Mouse (Mus musculus): ENCODE measurements around the gene Rgl2. TPM values are rescaled to one million over a fixed set of nuclear protein-coding genes. Genes with fewer than 3 reads are reported as not detected.

Gene Rgl2
- polyA plus RNA-seq, 1 experiment from 2014 or later, result 44.7 TPM

DNA sequence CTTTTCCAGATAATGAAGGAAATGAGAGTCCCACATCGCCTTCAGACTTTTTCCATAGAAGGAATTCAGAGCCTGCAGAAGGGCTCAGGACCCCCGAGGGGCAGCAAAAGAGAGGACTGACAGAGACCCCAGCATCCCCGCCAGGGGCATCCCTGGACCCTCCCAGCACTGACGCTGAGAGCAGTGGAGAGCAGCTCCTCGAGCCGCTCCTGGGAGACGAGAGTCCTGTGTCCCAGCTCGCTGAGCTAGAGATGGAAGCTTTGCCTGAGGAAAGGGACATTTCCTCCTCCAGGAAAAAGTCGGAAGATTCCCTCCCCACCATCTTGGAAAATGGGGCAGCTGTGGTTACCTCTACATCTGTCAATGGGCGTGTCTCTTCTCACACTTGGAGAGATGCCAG, 16.1 kb upstream of the Rgl2 start:
- ATAC-seq (ENCODE audit: insufficient read depth, low FRiP score), result no peak
- Histone ChIP-seq H3K9ac (ENCODE audit: low read length) (no peak overlapping the region), H3K9me3 (replicated peaks; ENCODE audit: control insufficient read depth, low read length) (no peaks in the 10 kb centered on the region), H3K27ac (ENCODE audit: low read length) (no peak overlapping the region), H3K4me1 (ENCODE audit: control insufficient read depth, insufficient read depth, low read length) (peaks cover 22% of the 10 kb centered on the region), H3K36me3 (ENCODE audit: control insufficient read depth, insufficient read depth, low read length) (peaks cover 27% of the 10 kb centered on the region), H3K4me2 (ENCODE audit: low read depth, low read length) (no peak overlapping the region), H3K27me3 (ENCODE audit: control insufficient read depth, insufficient read depth, low read length) (no peaks in the 10 kb centered on the region), H3K4me3 (replicated peaks; ENCODE audit: low read length) (no peak overlapping the region)
- WGBS, result 90% methylated on average over 10 of the region's 10 CpGs

DNA sequence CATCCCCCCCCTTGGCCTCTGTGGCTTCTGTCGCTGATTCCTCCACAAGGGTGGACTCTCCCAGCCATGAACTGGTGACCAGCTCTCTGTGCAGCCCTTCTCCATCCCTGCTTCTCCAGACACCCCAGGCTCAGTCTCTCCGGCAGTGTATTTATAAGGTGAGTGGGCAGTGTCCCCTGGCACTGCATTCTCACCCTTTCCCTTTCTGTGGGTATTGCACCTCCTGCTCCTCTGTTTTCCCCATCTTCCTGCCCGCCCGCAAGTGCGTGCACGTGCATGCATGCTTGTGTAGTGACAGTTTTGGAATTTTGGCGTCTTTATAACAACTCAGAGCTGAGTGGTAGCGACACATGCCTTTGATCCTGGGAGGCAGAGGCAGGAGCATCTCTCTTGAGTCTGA, 15.4 kb upstream of the Rgl2 start:
- Histone ChIP-seq H3K9me3 (replicated peaks; ENCODE audit: control insufficient read depth, low read length) (no peaks in the 10 kb centered on the region), H3K4me1 (ENCODE audit: control insufficient read depth, insufficient read depth, low read length) (peaks cover 27% of the 10 kb centered on the region), H3K36me3 (ENCODE audit: control insufficient read depth, insufficient read depth, low read length) (peaks cover 27% of the 10 kb centered on the region), H3K4me2 (ENCODE audit: low read depth, low read length) (no peak overlapping the region), H3K4me3 (replicated peaks; ENCODE audit: low read length) (no peak overlapping the region), H3K27me3 (ENCODE audit: control insufficient read depth, insufficient read depth, low read length) (no peaks in the 10 kb centered on the region), H3K9ac (ENCODE audit: low read length) (no peak overlapping the region), H3K27ac (ENCODE audit: low read length) (no peak overlapping the region)
- WGBS, result 95% methylated on average over 8 of the region's 8 CpGs
- ATAC-seq (ENCODE audit: insufficient read depth, low FRiP score), result no peak

DNA sequence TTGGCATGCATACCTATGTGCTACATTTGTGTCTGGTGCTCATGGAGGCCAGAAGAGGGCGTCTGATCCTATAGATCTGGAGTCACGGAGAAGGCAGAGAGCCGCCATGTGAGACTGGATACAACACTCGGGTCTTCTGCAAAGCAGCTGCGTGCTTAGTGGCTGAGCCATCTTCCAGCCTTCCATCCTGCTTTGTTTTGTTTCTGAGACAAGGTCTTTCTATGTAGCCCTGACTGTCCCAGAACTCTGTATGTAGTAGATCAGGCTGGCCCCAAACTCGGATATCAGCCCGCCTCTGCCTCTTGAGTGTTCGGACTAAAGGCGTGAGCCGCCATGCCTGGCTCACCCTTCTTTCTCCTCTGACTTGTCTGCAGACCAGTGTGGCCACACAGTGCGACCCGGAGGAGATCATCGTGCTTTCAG, 14.4 kb upstream of the Rgl2 start:
- H3K27me3 ChIP-seq (ENCODE audit: control insufficient read depth, insufficient read depth, low read length), result no peaks in the 10 kb centered on the region
- H3K4me1 ChIP-seq (ENCODE audit: control insufficient read depth, insufficient read depth, low read length), result peaks cover 30% of the 10 kb centered on the region
- no peak for ATAC-seq (ENCODE audit: insufficient read depth, low FRiP score)
- WGBS, result 68% methylated on average over 13 of the region's 13 CpGs
- peak overlapping the region; percentile 64; the same call in 1 of the 2 replicates for H3K4me3 ChIP-seq (replicated peaks; ENCODE audit: low read length)
- peak overlapping the region; percentile 48; the same call in 1 of the 2 replicates for H3K9ac ChIP-seq (ENCODE audit: low read length)
- H3K36me3 ChIP-seq (ENCODE audit: control insufficient read depth, insufficient read depth, low read length), result peaks cover 27% of the 10 kb centered on the region
- no peaks in the 10 kb centered on the region for H3K9me3 ChIP-seq (replicated peaks; ENCODE audit: control insufficient read depth, low read length)
- H3K27ac ChIP-seq (ENCODE audit: low read length), result no peak overlapping the region
- peak overlapping the region; percentile 73 for H3K4me2 ChIP-seq (ENCODE audit: low read depth, low read length)

DNA sequence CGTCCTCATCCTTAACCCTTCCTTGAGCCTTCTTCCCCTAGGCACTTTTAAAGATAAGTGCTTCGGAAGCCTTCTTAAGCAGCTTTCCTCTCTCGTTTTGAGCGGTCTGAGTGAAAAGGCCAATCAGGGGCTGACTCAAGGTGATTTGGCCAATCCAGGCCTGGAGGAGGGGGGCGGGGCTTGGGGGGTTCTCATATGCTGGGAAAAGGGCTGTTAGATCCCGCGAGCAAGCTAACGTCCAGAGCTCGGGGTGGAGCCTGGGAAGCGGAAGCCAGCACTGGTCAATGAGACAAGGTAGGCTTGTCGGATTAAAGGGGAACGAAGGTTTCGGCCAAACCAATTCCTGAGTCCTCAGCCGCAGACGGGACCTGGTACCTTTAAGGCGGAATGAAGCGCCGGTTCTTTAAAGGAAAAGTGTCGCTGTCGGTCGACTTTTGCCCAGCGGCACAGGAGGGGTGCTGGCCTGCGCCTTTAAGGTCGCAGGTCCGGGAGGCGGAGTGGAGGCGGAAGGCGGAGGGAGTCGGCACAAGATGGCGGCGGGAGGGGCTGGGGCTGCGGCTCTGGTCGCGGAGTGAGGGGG, 13.6 kb upstream of the Rgl2 start, which contains the start of the genes Tapbp and Zbtb22:
Gene Tapbp (plus strand): TSS at position 229 of the 580 bp plus-strand sequence.
Gene Zbtb22 (plus strand): TSS at position 234 of the 580 bp plus-strand sequence.
- Histone ChIP-seq H3K4me2 (ENCODE audit: low read depth, low read length) (peak within 1 kb of the TSS; percentile 73), H3K9me3 (replicated peaks; ENCODE audit: control insufficient read depth, low read length) (no peaks in the 10 kb centered on the region), H3K27ac (ENCODE audit: low read length) (peak within 1 kb of the TSS; percentile 83), H3K27me3 (ENCODE audit: control insufficient read depth, insufficient read depth, low read length) (no peaks in the 10 kb centered on the region), H3K9ac (ENCODE audit: low read length) (peak within 1 kb of the TSS; percentile 76), H3K4me3 (replicated peaks; ENCODE audit: low read length) (peak within 1 kb of the TSS; percentile 64), H3K36me3 (ENCODE audit: control insufficient read depth, insufficient read depth, low read length) (peaks cover 27% of the 10 kb centered on the region), H3K4me1 (ENCODE audit: control insufficient read depth, insufficient read depth, low read length) (peaks cover 23% of the 10 kb centered on the region)
- peak; percentile 92 for ATAC-seq (ENCODE audit: insufficient read depth, low FRiP score)
- WGBS, result under 1% methylated on average over 34 of the region's 34 CpGs

DNA sequence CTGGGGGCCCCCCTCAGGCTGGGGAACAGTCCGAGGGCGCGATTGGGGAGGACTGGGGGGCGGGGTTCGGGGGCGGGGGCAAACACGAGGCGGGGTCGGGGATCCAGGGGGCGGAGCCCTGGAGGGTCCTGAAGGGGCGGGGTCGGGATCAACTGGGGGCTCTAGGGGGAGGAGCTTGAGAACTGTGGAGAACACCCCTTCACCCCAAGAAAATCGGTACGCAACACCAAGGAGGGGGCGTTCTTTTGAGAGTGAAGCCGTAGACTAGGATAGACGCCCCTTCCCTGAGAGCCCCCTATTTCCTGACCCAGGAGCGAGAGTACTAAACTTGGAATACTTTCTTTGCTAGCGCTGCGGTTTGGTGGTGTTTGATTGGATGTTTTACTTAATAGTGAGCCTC, 13.0 kb upstream of the Rgl2 start:
- peak overlapping the region; percentile 76 for H3K9ac ChIP-seq (ENCODE audit: low read length)
- peak; percentile 9 for ATAC-seq (ENCODE audit: insufficient read depth, low FRiP score)
- H3K36me3 ChIP-seq (ENCODE audit: control insufficient read depth, insufficient read depth, low read length), result peaks cover 27% of the 10 kb centered on the region
- peaks cover 23% of the 10 kb centered on the region for H3K4me1 ChIP-seq (ENCODE audit: control insufficient read depth, insufficient read depth, low read length)
- peak overlapping the region; percentile 64 for H3K4me3 ChIP-seq (replicated peaks; ENCODE audit: low read length)
- WGBS, result under 1% methylated on average over 14 of the region's 20 CpGs
- H3K27me3 ChIP-seq (ENCODE audit: control insufficient read depth, insufficient read depth, low read length), result no peaks in the 10 kb centered on the region
- H3K4me2 ChIP-seq (ENCODE audit: low read depth, low read length), result peak overlapping the region; percentile 73
- peak overlapping the region; percentile 83 for H3K27ac ChIP-seq (ENCODE audit: low read length)
- H3K9me3 ChIP-seq (replicated peaks; ENCODE audit: control insufficient read depth, low read length), result no peaks in the 10 kb centered on the region

DNA sequence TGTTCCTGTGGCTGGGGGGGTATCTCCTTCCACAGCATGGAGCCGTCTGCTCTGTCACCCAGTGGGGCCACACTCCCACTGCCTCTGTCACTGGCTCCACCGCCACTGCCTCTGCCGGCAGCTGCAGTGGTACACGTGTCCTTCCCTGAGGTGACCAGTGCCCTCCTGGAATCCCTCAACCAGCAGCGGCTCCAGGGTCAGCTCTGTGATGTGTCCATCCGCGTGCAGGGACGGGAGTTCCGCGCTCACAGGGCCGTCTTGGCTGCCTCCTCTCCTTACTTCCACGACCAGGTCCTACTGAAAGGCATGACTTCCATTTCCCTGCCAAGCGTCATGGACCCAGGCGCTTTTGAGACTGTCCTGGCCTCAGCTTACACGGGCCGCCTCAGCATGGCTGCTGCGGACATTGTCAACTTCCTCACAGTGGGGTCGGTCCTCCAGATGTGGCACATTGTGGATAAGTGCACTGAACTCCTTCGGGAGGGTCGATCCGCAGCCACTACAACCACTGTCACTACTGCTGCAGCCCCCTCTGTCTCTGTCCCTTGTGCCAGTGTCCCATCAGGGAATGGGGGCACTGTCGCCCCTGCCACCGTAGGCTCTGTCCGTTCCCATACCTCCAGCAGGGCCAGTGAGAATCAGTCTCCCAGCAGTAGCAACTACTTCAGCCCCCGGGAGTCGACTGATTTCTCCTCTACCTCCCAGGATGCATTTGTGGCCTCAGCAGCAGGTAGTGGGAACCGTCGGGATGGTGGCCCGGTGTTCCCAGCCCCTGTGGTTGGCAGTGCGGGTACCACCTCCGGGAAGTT, 12.3 kb upstream of the Rgl2 start:
- Histone ChIP-seq H3K27ac (ENCODE audit: low read length) (no peak overlapping the region), H3K4me1 (ENCODE audit: control insufficient read depth, insufficient read depth, low read length) (peaks cover 23% of the 10 kb centered on the region), H3K36me3 (ENCODE audit: control insufficient read depth, insufficient read depth, low read length) (peaks cover 22% of the 10 kb centered on the region), H3K27me3 (ENCODE audit: control insufficient read depth, insufficient read depth, low read length) (no peaks in the 10 kb centered on the region), H3K9ac (ENCODE audit: low read length) (peak overlapping the region; percentile 76), H3K4me3 (replicated peaks; ENCODE audit: low read length) (peak overlapping the region; percentile 64), H3K9me3 (replicated peaks; ENCODE audit: control insufficient read depth, low read length) (no peaks in the 10 kb centered on the region), H3K4me2 (ENCODE audit: low read depth, low read length) (peak overlapping the region; percentile 73)
- 73% methylated on average over 31 of the region's 31 CpGs for WGBS
- ATAC-seq (ENCODE audit: insufficient read depth, low FRiP score), result no peak

DNA sequence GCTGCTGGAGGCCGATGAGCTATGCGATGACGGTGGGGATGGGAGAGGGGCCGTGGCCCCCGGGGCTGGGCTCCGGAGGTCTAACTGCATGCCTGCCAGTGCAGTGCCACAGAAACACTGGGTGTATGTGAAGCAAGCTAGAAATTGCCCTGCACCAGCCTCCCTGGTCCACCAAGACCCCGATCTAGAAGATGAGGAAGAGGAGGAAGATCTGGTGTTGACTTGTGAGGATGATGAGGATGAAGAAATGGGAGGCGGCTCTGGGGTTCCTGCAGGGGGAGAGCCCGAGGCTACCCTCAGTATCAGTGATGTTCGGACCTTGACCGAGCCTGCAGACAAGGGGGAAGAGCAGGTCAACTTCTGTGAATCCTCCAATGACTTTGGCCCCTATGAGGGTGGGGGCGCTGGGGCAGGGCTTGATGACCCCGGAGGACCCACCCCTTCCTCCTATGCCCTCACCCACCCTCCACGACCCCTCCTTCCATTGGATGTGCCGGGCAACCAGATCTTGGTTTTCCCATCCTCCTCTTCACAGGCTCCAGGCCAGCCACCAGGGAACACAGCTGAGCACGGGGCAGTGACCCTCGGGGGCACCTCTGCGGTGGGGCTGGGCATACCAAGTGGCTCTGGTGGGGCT, 11.6 kb upstream of the Rgl2 start:
- Histone ChIP-seq H3K27me3 (ENCODE audit: control insufficient read depth, insufficient read depth, low read length) (no peaks in the 10 kb centered on the region), H3K36me3 (ENCODE audit: control insufficient read depth, insufficient read depth, low read length) (peaks cover 16% of the 10 kb centered on the region), H3K4me3 (replicated peaks; ENCODE audit: low read length) (no peak overlapping the region), H3K4me1 (ENCODE audit: control insufficient read depth, insufficient read depth, low read length) (peaks cover 23% of the 10 kb centered on the region), H3K9me3 (replicated peaks; ENCODE audit: control insufficient read depth, low read length) (no peaks in the 10 kb centered on the region), H3K27ac (ENCODE audit: low read length) (no peak overlapping the region), H3K9ac (ENCODE audit: low read length) (no peak overlapping the region), H3K4me2 (ENCODE audit: low read depth, low read length) (no peak overlapping the region)
- no peak for ATAC-seq (ENCODE audit: insufficient read depth, low FRiP score)
- WGBS, result 84% methylated on average over 18 of the region's 18 CpGs

DNA sequence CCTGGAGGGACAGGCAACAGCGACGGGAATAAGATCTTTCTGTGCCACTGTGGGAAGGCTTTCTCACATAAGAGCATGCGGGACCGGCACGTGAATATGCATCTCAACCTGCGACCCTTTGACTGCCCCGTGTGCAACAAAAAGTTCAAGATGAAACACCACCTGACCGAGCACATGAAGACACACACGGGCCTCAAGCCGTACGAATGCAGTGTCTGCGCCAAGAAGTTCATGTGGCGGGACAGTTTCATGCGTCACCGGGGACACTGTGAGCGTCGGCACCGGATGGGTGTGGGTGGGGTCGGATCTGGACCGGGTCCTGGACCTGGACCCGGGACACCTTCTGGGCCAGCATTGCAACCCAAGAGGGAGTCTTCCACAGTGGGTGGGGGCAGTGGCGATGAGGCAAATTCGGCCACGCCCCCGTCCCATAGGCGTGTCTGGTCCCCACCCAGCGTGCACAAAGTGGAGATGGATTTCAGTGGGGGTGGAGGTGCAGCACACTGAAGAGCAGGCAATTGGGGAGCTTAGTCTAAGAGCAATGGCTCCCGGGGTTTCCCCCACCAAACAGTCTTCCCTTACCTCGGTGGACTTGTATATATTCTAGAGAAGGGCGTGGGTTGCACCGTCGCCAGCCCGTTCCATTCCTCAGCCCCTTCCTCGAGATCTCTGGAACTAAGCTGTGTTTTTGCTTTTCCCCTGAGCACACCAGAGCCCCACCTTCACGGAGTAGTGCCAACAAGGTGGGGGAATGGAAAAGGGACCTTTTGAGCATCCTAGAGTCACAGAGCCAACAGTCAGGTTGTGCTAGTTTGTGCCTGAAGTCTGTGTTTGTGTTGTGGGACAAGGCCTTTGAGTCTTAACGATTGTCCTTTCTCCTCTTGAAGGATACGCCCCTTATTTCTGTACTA, 10.8 kb upstream of the Rgl2 start:
- Histone ChIP-seq H3K4me3 (replicated peaks; ENCODE audit: low read length) (peak overlapping the region; percentile 66), H3K4me1 (ENCODE audit: control insufficient read depth, insufficient read depth, low read length) (peaks cover 23% of the 10 kb centered on the region), H3K27ac (ENCODE audit: low read length) (peak overlapping the region; percentile 86), H3K36me3 (ENCODE audit: control insufficient read depth, insufficient read depth, low read length) (peaks cover 11% of the 10 kb centered on the region), H3K9ac (ENCODE audit: low read length) (peak overlapping the region; percentile 78), H3K4me2 (ENCODE audit: low read depth, low read length) (peak overlapping the region; percentile 98), H3K9me3 (replicated peaks; ENCODE audit: control insufficient read depth, low read length) (no peaks in the 10 kb centered on the region), H3K27me3 (ENCODE audit: control insufficient read depth, insufficient read depth, low read length) (no peaks in the 10 kb centered on the region)
- ATAC-seq (ENCODE audit: insufficient read depth, low FRiP score), result no peak
- whole genome bisulfite sequencing, result 51% methylated on average over 37 of the region's 37 CpGs

Data from stomach, embryonic 16.5 days (tissue).